Mouse (Mus musculus): ENCODE measurements around the gene Adamts5.

The Adamts5 gene

DNA sequence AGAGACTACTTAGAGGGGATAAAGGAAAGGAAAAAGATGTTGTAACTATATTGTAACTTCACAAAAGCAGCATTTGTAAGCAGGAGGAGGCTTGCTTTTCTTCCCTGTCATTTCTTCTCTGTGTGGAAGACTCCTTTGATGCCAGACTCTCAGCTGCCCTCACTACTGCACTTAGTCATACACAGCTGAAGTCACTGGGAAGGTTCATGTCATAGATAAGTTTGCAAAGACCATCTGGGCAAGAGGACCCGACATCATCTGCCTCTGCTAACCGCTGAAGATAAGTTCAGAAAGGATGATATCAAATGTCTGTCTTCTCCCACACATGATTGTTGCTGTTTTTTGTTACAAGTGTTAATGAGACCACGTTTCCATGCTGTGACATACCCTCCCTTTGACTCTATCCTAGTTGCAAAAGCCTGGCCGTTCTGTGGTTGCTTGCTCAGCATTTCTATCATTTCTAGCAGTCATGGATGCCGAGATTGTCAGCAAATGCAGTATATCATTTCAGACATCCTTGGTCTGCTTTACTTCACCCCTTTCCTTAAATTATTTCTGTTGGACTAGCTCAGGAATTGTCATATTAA is 79.2 kb downstream of the Adamts5 start:
- DNase-seq (ENCODE audit: low spot score in 2 of 2), result no peak

DNA sequence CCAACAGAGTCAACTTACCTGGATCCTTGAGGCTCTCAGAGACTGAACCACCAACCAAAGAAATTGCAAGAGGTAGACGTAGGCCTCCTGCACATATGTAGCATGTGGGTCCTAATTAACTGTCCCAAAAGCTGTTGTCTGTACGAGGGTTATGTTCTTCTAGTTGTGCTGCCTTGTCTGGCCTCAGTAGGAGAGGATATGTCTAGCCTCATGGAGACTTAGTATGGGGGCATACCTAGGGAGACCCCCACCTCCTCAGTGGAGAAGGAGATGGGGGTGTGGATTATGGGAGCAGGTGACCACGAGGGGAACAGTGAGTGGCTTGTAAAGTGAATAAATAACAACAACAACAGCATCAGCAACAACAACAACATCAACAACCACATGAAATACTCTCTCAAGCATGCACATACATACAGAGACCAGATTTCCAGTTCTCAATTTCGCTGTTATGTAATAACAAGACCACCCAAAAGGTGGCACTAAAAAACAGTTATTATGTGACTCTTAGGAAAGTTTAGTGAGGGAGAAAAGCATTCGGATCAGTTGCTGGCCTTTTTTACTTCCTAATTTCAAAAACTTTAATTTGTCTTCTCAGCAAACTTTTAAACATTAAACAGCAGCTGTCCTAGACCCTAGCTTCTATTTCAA is 81.7 kb downstream of the Adamts5 start:
- DNase-seq (ENCODE audit: low spot score in 2 of 2), result no peak

DNA sequence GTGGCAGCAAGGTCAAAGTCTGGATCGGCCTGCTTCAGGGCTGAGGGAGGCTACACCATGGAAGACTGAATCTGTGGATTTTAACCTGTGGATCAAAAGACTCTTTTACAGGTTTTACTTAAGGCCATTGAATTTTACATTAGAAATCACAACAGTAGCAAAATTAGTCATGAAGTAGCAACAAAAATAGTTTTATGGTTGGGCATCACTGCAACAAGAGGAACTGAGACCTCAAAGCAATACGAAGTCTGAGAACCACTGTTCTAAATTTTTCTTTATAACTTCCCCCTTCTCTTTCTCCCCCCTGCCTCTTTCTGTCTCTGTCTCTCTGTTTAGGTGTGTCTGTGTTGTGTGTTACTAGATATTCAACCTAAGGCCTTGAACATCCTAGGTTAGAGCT is 87.5 kb downstream of the Adamts5 start:
- DNase-seq (ENCODE audit: low spot score in 2 of 2), result no peak

- peak in 1 of 2 experiments; percentile 53 for DNase-seq (ENCODE audit: low spot score in 2 of 2)
These were observed 94.0 kb downstream of the Adamts5 start for GRCm38 (mm10) chr16:85807626-85808025.

- DNase-seq (ENCODE audit: low spot score in 2 of 2), result no peak
These were observed 94.6 kb downstream of the Adamts5 start for GRCm38 (mm10) chr16:85807072-85807471.

Data from urinary bladder, postnatal 4 days (tissue).